ENCODE assay signal across 21 mouse cellular contexts in genomic region chr2:120113963-120114362, GRCm38 (mm10). TPM values are rescaled to one million over a fixed set of nuclear protein-coding genes. Genes with fewer than 3 reads are reported as not detected.
DNase-seq lines count a peak whose midpoint lies in the region; ATAC-seq and TF ChIP-seq lines count a peak whose summit lies in the region.
"Had no signal": no experiment of that assay in that cellular context is flagged by ENCODE, and none has a peak within 500 bp of the region (broad histone marks: within the 10 kb centered on the region; RNA-seq: fewer than 3 reads in every experiment).

No protein-coding gene starts in this region.

- H3K9me3 ChIP-seq in heart, embryonic 13.5 days: no peaks in the 10 kb centered on the region
- H3K9me3 ChIP-seq in lung, embryonic 15.5 days: no peaks in the 10 kb centered on the region
- no peaks in the 10 kb centered on the region for H3K9me3 ChIP-seq in liver, postnatal 0 days (ENCODE audit: low read length)
- H3K9me3 ChIP-seq: forebrain, embryonic 10.5 days; hindbrain, embryonic 15.5 days; limb, embryonic 15.5 days; midbrain, embryonic 13.5 days had no signal

- no peak for TF ChIP-seq CTCF in lung, adult 2 months (IDR thresholded peaks at IDR 0.05; ENCODE audit: insufficient read depth, low read length)
- TF ChIP-seq CTCF in small intestine, adult 2 months (IDR thresholded peaks at IDR 0.05; ENCODE audit: extremely low read depth, insufficient read length, insufficient replicate concordance, low read depth, low read length): no peak
- no peak for TF ChIP-seq CTCF in liver, postnatal 0 days (IDR thresholded peaks at IDR 0.05; ENCODE audit: low read depth)

- no peaks in the 10 kb centered on the region for H3K27me3 ChIP-seq in heart, embryonic 13.5 days (replicated peaks)
- H3K27me3 ChIP-seq in lung, embryonic 15.5 days: no peaks in the 10 kb centered on the region
- H3K27me3 ChIP-seq in small intestine, adult 2 months (ENCODE audit: control insufficient read depth, insufficient read depth, low read length): no peaks in the 10 kb centered on the region
- no peaks in the 10 kb centered on the region for H3K27me3 ChIP-seq in liver, postnatal 0 days (ENCODE audit: insufficient read depth, low read length)
- H3K27me3 ChIP-seq: hindbrain, embryonic 15.5 days; limb, embryonic 15.5 days; midbrain, embryonic 13.5 days had no signal

- no peak overlapping the region for H3K4me2 ChIP-seq in heart, embryonic 13.5 days
- H3K4me2 ChIP-seq in lung, embryonic 15.5 days: no peak overlapping the region
- H3K4me2 ChIP-seq in liver, postnatal 0 days (ENCODE audit: low read depth, low read length): no peak overlapping the region
- H3K4me2 ChIP-seq: hindbrain, embryonic 15.5 days; limb, embryonic 15.5 days; midbrain, embryonic 13.5 days had no signal

- no peak for TF ChIP-seq POLR2A in lung, adult 2 months (IDR thresholded peaks at IDR 0.05; ENCODE audit: borderline replicate concordance, extremely low read depth, low read depth, low read length)
- no peak for TF ChIP-seq POLR2A in small intestine, adult 2 months (IDR thresholded peaks at IDR 0.05; ENCODE audit: low read depth, low read length)

- peak overlapping the region; percentile 64 for H3K27ac ChIP-seq in heart, embryonic 13.5 days (replicated peaks)
- 0 out of 2 replicates have a peak overlapping the region, but pooled peaks have one; percentile 17 for H3K27ac ChIP-seq in lung, embryonic 15.5 days
- peak overlapping the region; percentile 5; the same call in 1 of the 2 replicates for H3K27ac ChIP-seq in small intestine, adult 2 months (ENCODE audit: insufficient read depth, low read depth, low read length)
- no peak overlapping the region for H3K27ac ChIP-seq in liver, postnatal 0 days (ENCODE audit: low read depth)
- H3K27ac ChIP-seq: forebrain, embryonic 10.5 days; hindbrain, embryonic 15.5 days; limb, embryonic 15.5 days; liver, embryonic 14.5 days; midbrain, embryonic 13.5 days had no signal

- DNase-seq in heart, postnatal 4 days: no peak
- no peak for DNase-seq in lung, adult 2 months
- DNase-seq in lung, postnatal 25 days (ENCODE audit: low spot score): peak; percentile 53
- DNase-seq in liver, postnatal 0 days: no peak
- DNase-seq: adrenal gland, adult 8-10 months; cerebellum, adult 11-12 months; cerebellum, postnatal 10 days; kidney, adult 8-10 months; kidney, postnatal 10 days; left cerebral cortex, postnatal 4 days; thymus, postnatal 14 days had no signal

- TF ChIP-seq EP300 in liver, postnatal 0 days (IDR thresholded peaks at IDR 0.05; ENCODE audit: low read depth): no peak

- H3K4me1 ChIP-seq in heart, embryonic 13.5 days: peaks cover 70% of the 10 kb centered on the region
- H3K4me1 ChIP-seq in lung, embryonic 15.5 days: peaks cover 36% of the 10 kb centered on the region
- peaks cover 44% of the 10 kb centered on the region for H3K4me1 ChIP-seq in lung, adult 2 months (ENCODE audit: control insufficient read depth, insufficient read depth, low read length)
- peaks cover 14% of the 10 kb centered on the region; the same call in 1 of the 2 replicates for H3K4me1 ChIP-seq in small intestine, adult 2 months (ENCODE audit: control insufficient read depth, insufficient read depth, insufficient read length, low read length)
- peaks cover 14% of the 10 kb centered on the region; the same call in 1 of the 2 replicates for H3K4me1 ChIP-seq in liver, postnatal 0 days (ENCODE audit: insufficient read depth)
- H3K4me1 ChIP-seq: forebrain, embryonic 10.5 days; hindbrain, embryonic 15.5 days; midbrain, embryonic 13.5 days had no signal

- H3K36me3 ChIP-seq in heart, embryonic 13.5 days: no peaks in the 10 kb centered on the region
- H3K36me3 ChIP-seq in lung, embryonic 15.5 days: no peaks in the 10 kb centered on the region
- H3K36me3 ChIP-seq in small intestine, adult 2 months (ENCODE audit: control insufficient read depth, insufficient read depth, low read length): no peaks in the 10 kb centered on the region; the same call in 1 of the 2 replicates
- no peaks in the 10 kb centered on the region for H3K36me3 ChIP-seq in liver, postnatal 0 days (replicated peaks; ENCODE audit: insufficient read depth, low read length)
- H3K36me3 ChIP-seq: forebrain, embryonic 10.5 days; hindbrain, embryonic 15.5 days; limb, embryonic 15.5 days; midbrain, embryonic 13.5 days had no signal

- no peak for ATAC-seq in heart, embryonic 13.5 days (ENCODE audit: extremely low read depth, insufficient number of reproducible peaks, low FRiP score, low TSS enrichment)
- no peak for ATAC-seq in lung, embryonic 15.5 days (ENCODE audit: borderline replicate concordance, extremely low read depth, low FRiP score, low TSS enrichment)
- no peak for ATAC-seq in liver, postnatal 0 days
- ATAC-seq: activated CD4-positive, CD25-positive, alpha-beta regulatory T cell, adult 4 months; forebrain, embryonic 16.5 days; midbrain, embryonic 13.5 days had no signal

- no peak overlapping the region for H3K4me3 ChIP-seq in heart, embryonic 13.5 days
- no peak overlapping the region for H3K4me3 ChIP-seq in lung, embryonic 15.5 days
- no peak overlapping the region for H3K4me3 ChIP-seq in lung, adult 2 months (replicated peaks; ENCODE audit: extremely low read depth, low read depth, low read length)
- no peak overlapping the region for H3K4me3 ChIP-seq in small intestine, adult 2 months (ENCODE audit: low read depth, low read length)
- H3K4me3 ChIP-seq in liver, postnatal 0 days (ENCODE audit: low read depth, low read length): no peak overlapping the region
- H3K4me3 ChIP-seq: forebrain, embryonic 10.5 days; hindbrain, embryonic 15.5 days; limb, embryonic 15.5 days; midbrain, embryonic 13.5 days had no signal

- H3K9ac ChIP-seq in heart, embryonic 13.5 days: no peak overlapping the region
- H3K9ac ChIP-seq in lung, embryonic 15.5 days: no peak overlapping the region
- no peak overlapping the region for H3K9ac ChIP-seq in liver, postnatal 0 days (replicated peaks)
- H3K9ac ChIP-seq: hindbrain, embryonic 15.5 days; limb, embryonic 15.5 days; liver, embryonic 14.5 days; midbrain, embryonic 13.5 days had no signal

- 68% methylated on average over 3 of the region's 3 CpGs for WGBS in heart, embryonic 13.5 days
- WGBS in lung, embryonic 15.5 days: 83% methylated on average over 3 of the region's 3 CpGs
- WGBS in lung, adult 2 months: 52% methylated on average over 3 of the region's 3 CpGs
- 80% methylated on average over 3 of the region's 3 CpGs for WGBS in small intestine, adult 2 months
- WGBS in liver, postnatal 0 days (ENCODE audit: insufficient replicate concordance): 72% methylated on average over 3 of the region's 3 CpGs

RNA-seq across cellular contexts. Expression of gene Ehd4, which starts 40.4 kb away (rescaled TPM):
- 164 and 183 TPM in 2 replicates for polyA plus RNA-seq in heart, embryonic 13.5 days (2015; fragmentation: Nextera tagmentation; extraction: Ambion mirVana)
- total RNA-seq in heart, postnatal 4 days (2021): 100 to 1,000 TPM; 461 to 503 TPM
- 89.4 and 96.5 TPM in 2 replicates for polyA plus RNA-seq in lung, embryonic 15.5 days (2015; fragmentation: Nextera tagmentation; extraction: Ambion mirVana)
- 236 and 247 TPM in 2 replicates for polyA plus RNA-seq in lung, adult 2 months (2012; rRNA removed)
- 19.6 and 30.7 TPM in 2 replicates for polyA plus RNA-seq in small intestine, adult 2 months (2012; rRNA removed)
- polyA plus RNA-seq in liver, postnatal 0 days (2015; fragmentation: Nextera tagmentation; extraction: Ambion mirVana): 20.8 and 29.2 TPM in 2 replicates
